Comparison of ENCODE assay signal across 21 mouse cellular contexts in the genomic region with DNA sequence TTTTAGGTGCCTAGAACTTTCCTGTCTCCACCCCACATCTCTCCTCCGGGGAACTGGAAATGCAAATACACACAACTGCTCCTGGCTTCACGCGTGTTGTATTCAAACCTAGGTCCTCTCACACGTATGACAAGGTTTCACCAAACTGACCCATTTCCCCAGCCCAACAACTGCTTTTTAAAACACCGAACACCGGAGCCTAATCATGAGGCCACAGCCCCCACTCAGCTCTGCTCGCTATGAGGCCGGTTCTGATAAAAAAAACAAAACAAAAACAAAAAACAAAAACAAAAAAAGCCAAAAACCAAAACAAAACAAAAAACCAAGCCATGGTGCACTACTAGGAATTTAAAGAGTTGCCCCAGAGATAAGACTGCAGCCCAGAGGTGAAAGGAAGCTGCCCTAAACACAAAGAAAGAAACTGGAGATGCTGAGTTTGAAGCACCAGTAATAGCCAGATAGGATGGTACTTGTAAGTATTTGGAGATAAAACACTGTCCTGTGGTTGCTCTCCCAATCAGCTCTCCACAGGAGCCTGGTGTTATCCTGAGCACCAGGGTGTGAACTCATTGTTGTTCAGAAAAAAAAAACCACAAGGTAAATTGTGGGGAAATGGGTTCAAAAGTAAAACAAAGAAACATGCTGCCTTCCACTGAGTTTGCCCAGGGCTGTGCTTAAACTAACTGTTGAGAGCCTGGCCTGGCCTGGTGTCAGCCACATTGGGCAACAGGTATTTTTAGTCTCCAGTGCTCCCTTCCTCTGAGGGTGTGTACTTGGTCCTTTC. TPM values are rescaled to one million over a fixed set of nuclear protein-coding genes. Genes with fewer than 3 reads are reported as not detected.
A peak's percentile ranks its signal among the peaks of the same experiment; 100 is the strongest.
DNase-seq lines count a peak whose midpoint lies in the region; ATAC-seq and TF ChIP-seq lines count a peak whose summit lies in the region.
"Not testable (repeated sequence)": the region's sequence is repeated elsewhere in the genome, so short reads cannot be mapped to it uniquely, and the experiment has no call there.
"Had no signal": no experiment of that assay in that cellular context is flagged by ENCODE, and none has a peak within 500 bp of the region (broad histone marks: within the 10 kb centered on the region; RNA-seq: fewer than 3 reads in every experiment).

No protein-coding gene starts in this region.

- H3K36me3 ChIP-seq in MEL (ENCODE audit: control insufficient read depth in 1 of 2, insufficient read depth in 2 of 2, low read length in 2 of 2), result peaks cover 0 to 19% of the 10 kb centered on the region in 2 experiments; a peak in 2 of 4 replicates
- H3K36me3 ChIP-seq in heart, embryonic 10.5 days; liver, embryonic 11.5 days (ENCODE audit: control insufficient read depth, insufficient read depth, low read length); liver, embryonic 15.5 days (replicated peaks): not testable (repeated sequence)

- WGBS in heart, embryonic 10.5 days, result 59% methylated on average over 8 of the region's 8 CpGs
- 48% methylated on average over 8 of the region's 8 CpGs for WGBS in liver, embryonic 11.5 days
- WGBS in liver, embryonic 15.5 days (ENCODE audit: insufficient replicate concordance), result 24% methylated on average over 8 of the region's 8 CpGs

- peak overlapping the region; percentile 50 for H3K9ac ChIP-seq in MEL (ENCODE audit: control insufficient read depth, low read depth, low read length, poor library complexity, severe bottlenecking)
- not testable (repeated sequence) for H3K9ac ChIP-seq in liver, embryonic 11.5 days (ENCODE audit: low read depth, low read length)
- peak overlapping the region; percentile 27; the same call in 1 of the 2 replicates for H3K9ac ChIP-seq in liver, embryonic 15.5 days

- not testable (repeated sequence) for TF ChIP-seq RAD21 in MEL (IDR thresholded peaks at IDR 0.05; ENCODE audit: low read depth, low read length)

- peaks cover 23 to 26% of the 10 kb centered on the region in 2 experiments for H3K4me1 ChIP-seq in MEL (ENCODE audit: control insufficient read depth in 1 of 2, insufficient read depth in 2 of 2, low read length in 2 of 2)
- H3K4me1 ChIP-seq in heart, embryonic 10.5 days, result not testable (repeated sequence)
- H3K4me1 ChIP-seq in liver, embryonic 11.5 days (replicated peaks; ENCODE audit: control insufficient read depth, insufficient read depth, low read length), result peaks cover 12% of the 10 kb centered on the region
- H3K4me1 ChIP-seq in liver, embryonic 15.5 days (replicated peaks), result peaks cover 66% of the 10 kb centered on the region

- 0 out of 4 replicates have a peak, but pooled peaks of 1 of the 2 experiments have one; percentile 29 for TF ChIP-seq POLR2A in MEL (IDR thresholded peaks at IDR 0.05; ENCODE audit: control insufficient read depth in 1 of 2, insufficient read depth in 1 of 2, low read depth in 1 of 2, low read length in 2 of 2, poor library complexity in 1 of 2)

- H3K27ac ChIP-seq in MEL (ENCODE audit: control insufficient read depth, low read depth, low read length), result peak overlapping the region; percentile 87
- 0 out of 2 replicates have a peak overlapping the region, but pooled peaks have one; percentile 22 for H3K27ac ChIP-seq in heart, embryonic 10.5 days
- H3K27ac ChIP-seq in liver, embryonic 11.5 days (ENCODE audit: low read depth, low read length), result peak overlapping the region; percentile 85
- peak overlapping the region; percentile 85 for H3K27ac ChIP-seq in liver, embryonic 15.5 days (replicated peaks)

- peak overlapping the region; percentile 42 to 51 for H3K4me3 ChIP-seq in MEL (ENCODE audit: control insufficient read depth in 1 of 2, insufficient read depth in 1 of 2, low read depth in 2 of 2, low read length in 2 of 2)
- H3K4me3 ChIP-seq in heart, embryonic 10.5 days; liver, embryonic 11.5 days (ENCODE audit: low read depth, low read length): not testable (repeated sequence)
- 0 out of 2 replicates have a peak overlapping the region, but pooled peaks have one; percentile 6 for H3K4me3 ChIP-seq in liver, embryonic 15.5 days (replicated peaks)

- H3K79me2 ChIP-seq in MEL (ENCODE audit: control insufficient read depth, insufficient read depth, low read length, poor library complexity), result not testable (repeated sequence)

- not testable (repeated sequence) for H3K9me3 ChIP-seq in MEL (replicated peaks; ENCODE audit: insufficient read depth, low read length); heart, embryonic 10.5 days; liver, embryonic 11.5 days (ENCODE audit: control insufficient read depth, low read length); liver, embryonic 15.5 days (replicated peaks)

- peak; percentile 88 for DNase-seq in MEL (ENCODE audit: low read depth, low spot score)
- DNase-seq in heart, embryonic 10.5 days (ENCODE audit: low spot score); liver, embryonic 11.5 days (ENCODE audit: low spot score): not testable (repeated sequence)

- H3K27me3 ChIP-seq in MEL (ENCODE audit: control insufficient read depth in 1 of 2, insufficient read depth in 2 of 2, low read length in 2 of 2); heart, embryonic 10.5 days (ENCODE audit: insufficient read depth, poor library complexity, severe bottlenecking); liver, embryonic 11.5 days (replicated peaks; ENCODE audit: control insufficient read depth, insufficient read depth, low read length); liver, embryonic 15.5 days: not testable (repeated sequence)

- ATAC-seq in common myeloid progenitor, adult 5-6 weeks (replicated peaks; ENCODE audit: low read depth, poor library complexity, severe bottlenecking), result peak; percentile 89
- ATAC-seq in liver, embryonic 11.5 days (replicated peaks; ENCODE audit: low FRiP score), result peak; percentile 95
- ATAC-seq in liver, embryonic 15.5 days (ENCODE audit: insufficient read depth), result peak; percentile 89
- peak; percentile 95 for ATAC-seq in megakaryocyte progenitor cell, adult 5-6 weeks (replicated peaks; ENCODE audit: poor library complexity)

- not testable (repeated sequence) for TF ChIP-seq CTCF in MEL (IDR thresholded peaks at IDR 0.05 in 2 of 3, conservative IDR thresholded peaks at IDR 0.05 in 1 of 3; ENCODE audit: control insufficient read depth in 1 of 3, insufficient read depth in 1 of 3, low read depth in 2 of 3, low read length in 3 of 3, poor library complexity in 1 of 3, severe bottlenecking in 1 of 3)

- H3K4me2 ChIP-seq in liver, embryonic 11.5 days, result peak overlapping the region; percentile 54
- H3K4me2 ChIP-seq in liver, embryonic 15.5 days, result peak overlapping the region; percentile 46

- TF ChIP-seq EP300 in MEL (IDR thresholded peaks at IDR 0.05; ENCODE audit: low read depth in 1 of 2, low read length in 2 of 2), result peak; percentile 91 to 96

TF ChIP-seq in MEL, 35 proteins besides CTCF, POLR2A, EP300 and RAD21 (continues in another document):
- peak; percentile 88 for TF ChIP-seq TAL1 (IDR thresholded peaks at IDR 0.05; ENCODE audit: low read length)
- TF ChIP-seq ZNF384 (IDR thresholded peaks at IDR 0.05; ENCODE audit: low read depth, low read length), result peak; percentile 89
- peak; percentile 59; the same call in 1 of the 2 replicates for TF ChIP-seq CHD2 (IDR thresholded peaks at IDR 0.05; ENCODE audit: low read length)
- TF ChIP-seq RCOR1 (IDR thresholded peaks at IDR 0.05; ENCODE audit: low read depth, low read length), result peak; percentile 96
- peak; percentile 75 for TF ChIP-seq MAX (IDR thresholded peaks at IDR 0.05; ENCODE audit: low read length)
- peak; percentile 68 for TF ChIP-seq MYB (IDR thresholded peaks at IDR 0.05; ENCODE audit: low read depth, low read length)
- TF ChIP-seq MYC (IDR thresholded peaks at IDR 0.05; ENCODE audit: low read depth, low read length), result peak; percentile 85
- TF ChIP-seq MAZ (IDR thresholded peaks at IDR 0.05; ENCODE audit: low read depth, low read length), result peak; percentile 75; the same call in 1 of the 2 replicates
- peak; percentile 97 for TF ChIP-seq SIN3A (IDR thresholded peaks at IDR 0.05; ENCODE audit: low read length)
- peak; percentile 52; the same call in 1 of the 2 replicates for TF ChIP-seq HCFC1 (IDR thresholded peaks at IDR 0.05; ENCODE audit: low read depth, low read length)

RNA-seq across cellular contexts. Expression of a gene that starts 7.2 kb away (rescaled TPM):
- 35.7 and 60.7 TPM in 2 replicates for total RNA-seq in MEL (2012; rRNA removed)
- 10 to 100 TPM in 1 of 2 experiments, not detected in 1; 67.0 TPM for polyA plus RNA-seq in MEL (2012; ENCODE audit: insufficient read depth in 1 of 2, insufficient read length in 2 of 2, low read depth in 1 of 2, low replicate concordance in 2 of 2, missing spikeins in 1 of 2)
- 0.05 TPM in 1 of 2 replicates, not detected in the other for total RNA-seq in common myeloid progenitor, adult 5-6 weeks (2017)
- 0.68 and 0.72 TPM in 2 replicates for polyA plus RNA-seq in heart, embryonic 10.5 days (2016; fragmentation: Nextera tagmentation; extraction: Ambion mirVana)
- 1.7 and 2.6 TPM in 2 replicates for polyA plus RNA-seq in liver, embryonic 11.5 days (2014; fragmentation: Nextera tagmentation; extraction: Ambion mirVana)
- 69.0 and 92.7 TPM in 2 replicates for polyA plus RNA-seq in liver, embryonic 15.5 days (2015; fragmentation: Nextera tagmentation; extraction: Ambion mirVana)
- total RNA-seq in megakaryocyte progenitor cell, adult 5-6 weeks (2015), result not detected in 2 replicates
- total RNA-seq in megakaryocyte progenitor cell, adult 5-6 weeks (2017), result 0.14 TPM in 1 of 2 replicates, not detected in the other
- total RNA-seq: granulocyte monocyte progenitor cell, adult 5-6 weeks had no signal
- polyA plus RNA-seq: C2C12; forebrain, embryonic 10.5 days; forebrain, embryonic 14.5 days; hindbrain, embryonic 14.5 days had no signal

RNA-seq across cellular contexts. Expression of a gene that starts 27.5 kb away (rescaled TPM):
- 4.8 and 6.6 TPM in 2 replicates for total RNA-seq in MEL (2012; rRNA removed)
- 10 to 100 TPM in 1 of 2 experiments, not detected in 1; 13.5 TPM for polyA plus RNA-seq in MEL (2012; ENCODE audit: insufficient read depth in 1 of 2, insufficient read length in 2 of 2, low read depth in 1 of 2, low replicate concordance in 2 of 2, missing spikeins in 1 of 2)
- 5.6 and 5.7 TPM in 2 replicates for total RNA-seq in common myeloid progenitor, adult 5-6 weeks (2017)
- polyA plus RNA-seq in heart, embryonic 10.5 days (2016; fragmentation: Nextera tagmentation; extraction: Ambion mirVana), result 7.9 and 9.5 TPM in 2 replicates
- 7.7 and 8.8 TPM in 2 replicates for polyA plus RNA-seq in liver, embryonic 11.5 days (2014; fragmentation: Nextera tagmentation; extraction: Ambion mirVana)
- polyA plus RNA-seq in liver, embryonic 15.5 days (2015; fragmentation: Nextera tagmentation; extraction: Ambion mirVana), result 10.9 and 12.6 TPM in 2 replicates
- total RNA-seq in megakaryocyte progenitor cell, adult 5-6 weeks (2015), result 3.5 TPM in 2 replicates
- total RNA-seq in megakaryocyte progenitor cell, adult 5-6 weeks (2017), result 4.2 and 5.2 TPM in 2 replicates

RNA-seq across cellular contexts. Expression of a gene that starts 43.3 kb away (rescaled TPM):
- not detected in 2 replicates for total RNA-seq in MEL (2012; rRNA removed)
- not detected for polyA plus RNA-seq in MEL (2012; ENCODE audit: insufficient read depth in 1 of 2, insufficient read length in 2 of 2, low read depth in 1 of 2, low replicate concordance in 2 of 2, missing spikeins in 1 of 2)
- total RNA-seq in common myeloid progenitor, adult 5-6 weeks (2017), result not detected in 2 replicates
- not detected in 2 replicates for polyA plus RNA-seq in heart, embryonic 10.5 days (2016; fragmentation: Nextera tagmentation; extraction: Ambion mirVana)
- not detected in 2 replicates for polyA plus RNA-seq in liver, embryonic 11.5 days (2014; fragmentation: Nextera tagmentation; extraction: Ambion mirVana)
- not detected in 2 replicates for polyA plus RNA-seq in liver, embryonic 15.5 days (2015; fragmentation: Nextera tagmentation; extraction: Ambion mirVana)
- total RNA-seq in megakaryocyte progenitor cell, adult 5-6 weeks (2015), result not detected in 2 replicates
- not detected in 2 replicates for total RNA-seq in megakaryocyte progenitor cell, adult 5-6 weeks (2017)
- total RNA-seq: adrenal gland, adult 8-10 months; adrenal gland, postnatal 36 days; gastrocnemius, adult 2 months; gastrocnemius, postnatal 25 days; granulocyte monocyte progenitor cell, adult 5-6 weeks; heart, postnatal 25 days had no signal
- polyA plus RNA-seq: brain, embryonic 14.5 days; C2C12; embryonic facial prominence, embryonic 13.5 days; forebrain, embryonic 10.5 days; forebrain, embryonic 14.5 days; heart, embryonic 16.5 days; hindbrain, embryonic 10.5 days; hindbrain, embryonic 14.5 days; intestine, embryonic 15.5 days had no signal

Comparison
In these comparisons a context has a peak if more than half of its experiments do, and no peak if none do; other contexts are left out.
1. H3K27ac ChIP-seq: peak in every context shown above with its lines; median percentile 87 in MEL; 85 in liver, embryonic 11.5 days; 85 in liver, embryonic 15.5 days; 22 in heart, embryonic 10.5 days.